Mouse (Mus musculus): ENCODE data around the gene Slc16a6. TPM values are rescaled to one million over a fixed set of nuclear protein-coding genes. Genes with fewer than 3 reads are reported as not detected.
A peak's percentile ranks its signal among the peaks of the same experiment; 100 is the strongest.

Slc16a6 gene
- polyA plus RNA-seq, 1 experiment from 2014 or later = 5.4 TPM

DNA sequence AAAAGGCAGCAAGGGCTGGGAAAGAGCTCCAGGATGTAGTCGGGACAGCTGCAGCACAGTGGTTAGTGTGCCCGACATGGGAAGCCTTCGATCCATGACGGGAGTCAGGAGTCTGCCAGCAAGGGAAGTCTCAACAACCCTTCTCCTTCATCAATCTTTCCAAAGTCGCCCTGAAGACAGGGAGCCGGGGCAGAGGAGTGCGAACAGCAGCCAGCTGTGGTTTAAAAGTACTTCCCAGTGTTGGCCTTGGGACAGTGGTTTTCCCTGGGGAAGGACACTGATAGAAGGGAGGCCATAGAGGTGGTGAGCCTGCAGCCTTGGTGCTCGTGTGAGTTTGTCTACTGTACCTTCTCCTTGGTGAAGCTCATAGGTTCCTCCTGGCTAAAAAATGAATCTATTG, 6.4 kb downstream of the Slc16a6 start:
- Histone ChIP-seq H3K4me2 (no peak overlapping the region), H3K4me3 (replicated peaks) (no peak overlapping the region), H3K27me3 (0 out of 2 replicates have a peak, but pooled peaks cover 15% of the 10 kb centered on the region), H3K36me3 (replicated peaks) (no peaks in the 10 kb centered on the region), H3K4me1 (peaks cover 8% of the 10 kb centered on the region; the same call in 1 of the 2 replicates), H3K9ac (no peak overlapping the region), H3K27ac (no peak overlapping the region), H3K9me3 (no peaks in the 10 kb centered on the region)
- ATAC-seq (ENCODE audit: low FRiP score) = no peak
- 89% methylated on average over 8 of the region's 8 CpGs for WGBS

DNA sequence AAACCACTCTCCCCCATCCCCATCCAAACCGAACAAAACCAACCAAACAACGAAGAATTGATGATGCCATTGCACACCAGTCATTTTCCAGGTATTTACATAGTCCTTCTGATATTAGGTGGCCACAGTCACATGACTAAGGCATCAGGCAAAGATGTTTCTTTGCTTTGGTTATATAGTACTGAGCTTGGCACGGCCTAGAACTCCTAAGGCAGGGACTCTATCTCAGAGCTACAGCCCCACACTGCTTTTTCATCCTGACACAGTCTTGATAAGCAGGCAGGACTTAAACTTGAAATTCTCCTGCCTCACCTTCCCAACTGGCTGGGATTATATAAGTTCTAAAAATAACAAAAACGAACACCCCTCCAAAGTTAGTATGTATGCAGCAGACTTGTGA, 8.3 kb downstream of the Slc16a6 start:
- Histone ChIP-seq H3K27ac (no peak overlapping the region), H3K4me3 (replicated peaks) (no peak overlapping the region), H3K27me3 (0 out of 2 replicates have a peak, but pooled peaks cover 5% of the 10 kb centered on the region), H3K9ac (no peak overlapping the region), H3K4me2 (no peak overlapping the region), H3K36me3 (replicated peaks) (no peaks in the 10 kb centered on the region), H3K9me3 (no peaks in the 10 kb centered on the region), H3K4me1 (no peaks in the 10 kb centered on the region)
- no peak for ATAC-seq (ENCODE audit: low FRiP score)
- 89% methylated on average over 4 of the region's 4 CpGs for WGBS

DNA sequence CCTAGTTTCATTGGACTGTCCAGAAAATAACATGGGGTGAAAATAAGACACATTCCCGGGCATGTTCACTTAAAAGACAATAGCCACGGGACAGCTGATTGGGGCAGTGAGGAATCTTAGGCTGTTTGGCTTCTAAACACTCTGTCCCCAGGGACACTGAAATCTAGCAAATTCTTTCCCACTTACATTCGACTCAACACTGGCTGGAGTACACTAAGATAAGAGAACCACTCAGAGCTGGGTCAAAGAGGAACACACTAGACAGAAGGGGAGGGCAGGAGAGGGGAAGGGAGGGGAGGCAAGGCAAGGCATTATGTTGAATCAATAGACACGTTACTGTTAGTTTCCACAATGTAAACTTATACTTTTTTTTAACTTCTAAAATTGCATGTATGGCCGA, 12.8 kb downstream of the Slc16a6 start:
- H3K27me3 ChIP-seq = no peaks in the 10 kb centered on the region
- H3K4me2 ChIP-seq = no peak overlapping the region
- no peaks in the 10 kb centered on the region for H3K4me1 ChIP-seq
- H3K36me3 ChIP-seq (replicated peaks) = no peaks in the 10 kb centered on the region; the same call in 1 of the 2 replicates
- no peaks in the 10 kb centered on the region for H3K9me3 ChIP-seq
- H3K4me3 ChIP-seq (replicated peaks) = no peak overlapping the region
- no peak overlapping the region for H3K27ac ChIP-seq
- no peak overlapping the region for H3K9ac ChIP-seq
- 82% methylated on average over 5 of the region's 5 CpGs for WGBS
- no peak for ATAC-seq (ENCODE audit: low FRiP score)

DNA sequence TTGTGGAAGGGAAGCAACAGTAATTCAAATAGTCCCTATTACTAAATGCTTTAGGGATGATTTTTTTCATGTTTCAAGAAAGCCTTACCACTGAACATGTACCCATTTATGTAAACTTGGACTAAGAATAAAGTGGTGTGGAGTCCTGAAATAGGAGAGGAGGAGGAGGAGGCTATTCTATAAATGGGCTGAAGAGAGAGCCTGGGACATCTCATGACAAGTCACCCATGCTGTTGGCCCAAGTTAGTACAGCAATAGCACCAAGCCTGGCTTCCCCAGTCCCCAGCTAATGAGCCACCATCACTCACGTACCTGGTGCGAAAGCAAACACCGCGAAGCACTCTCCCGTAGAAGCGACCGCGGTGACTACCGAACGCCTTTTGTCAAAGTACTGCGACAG, 15.2 kb downstream of the Slc16a6 start:
- WGBS = 96% methylated on average over 11 of the region's 11 CpGs

DNA sequence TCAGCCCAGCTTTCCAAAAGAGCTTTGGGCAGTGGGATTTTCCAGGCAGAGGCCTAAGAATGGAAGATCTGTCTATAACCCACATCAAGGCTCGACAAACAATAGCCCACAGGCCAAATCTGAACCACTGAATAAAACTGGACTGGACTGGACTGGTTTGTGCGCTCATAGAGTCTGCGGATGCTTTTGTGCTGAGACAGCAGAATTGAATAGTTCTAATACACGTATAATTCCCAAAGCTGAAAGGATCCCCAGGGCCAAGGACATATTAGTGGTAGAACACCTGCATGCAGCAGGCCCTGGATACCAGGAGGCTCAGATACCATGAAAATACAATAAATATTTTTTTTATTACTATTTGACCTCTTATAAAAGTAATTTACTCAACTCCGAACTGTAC, 17.1 kb downstream of the Slc16a6 start:
- Histone ChIP-seq H3K27me3 (no peaks in the 10 kb centered on the region), H3K4me1 (no peaks in the 10 kb centered on the region), H3K4me3 (replicated peaks) (no peak overlapping the region), H3K9ac (no peak overlapping the region), H3K9me3 (no peaks in the 10 kb centered on the region), H3K27ac (no peak overlapping the region), H3K36me3 (replicated peaks) (no peaks in the 10 kb centered on the region; the same call in 1 of the 2 replicates), H3K4me2 (no peak overlapping the region)
- 87% methylated on average over 5 of the region's 5 CpGs for WGBS
- ATAC-seq (ENCODE audit: low FRiP score) = no peak

More for the DNA sequence above, 15.2 kb downstream of the Slc16a6 start:
- no peaks in the 10 kb centered on the region for H3K27me3 ChIP-seq
- ATAC-seq (ENCODE audit: low FRiP score) = no peak
- H3K9me3 ChIP-seq = no peaks in the 10 kb centered on the region
- H3K9ac ChIP-seq = no peak overlapping the region
- no peak overlapping the region for H3K27ac ChIP-seq
- H3K36me3 ChIP-seq (replicated peaks) = no peaks in the 10 kb centered on the region; the same call in 1 of the 2 replicates
- no peak overlapping the region for H3K4me3 ChIP-seq (replicated peaks)
- H3K4me2 ChIP-seq = no peak overlapping the region
- no peaks in the 10 kb centered on the region for H3K4me1 ChIP-seq

DNA sequence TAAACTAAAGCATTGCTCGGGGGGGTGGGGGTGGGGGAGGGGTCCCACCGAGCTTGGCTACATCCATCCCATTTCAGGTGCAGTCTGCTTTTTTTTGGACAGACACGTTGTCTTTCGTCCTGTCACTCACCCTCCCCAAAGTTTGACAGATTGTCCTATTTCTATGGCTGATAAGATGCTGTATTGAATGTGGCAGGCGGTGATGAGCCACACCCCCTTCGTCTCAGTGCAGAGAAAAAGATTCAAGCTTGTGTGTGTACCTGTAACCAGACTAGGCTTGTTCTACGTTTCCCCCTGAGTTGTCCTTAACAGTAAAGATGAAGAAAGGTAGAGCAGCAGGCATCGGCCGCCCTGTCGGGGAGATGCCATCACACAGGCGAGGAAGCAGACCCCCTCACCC, 22.2 kb downstream of the Slc16a6 start:
- Histone ChIP-seq H3K9ac (no peak overlapping the region), H3K4me1 (no peaks in the 10 kb centered on the region)
- ATAC-seq (ENCODE audit: low FRiP score) = no peak

DNA sequence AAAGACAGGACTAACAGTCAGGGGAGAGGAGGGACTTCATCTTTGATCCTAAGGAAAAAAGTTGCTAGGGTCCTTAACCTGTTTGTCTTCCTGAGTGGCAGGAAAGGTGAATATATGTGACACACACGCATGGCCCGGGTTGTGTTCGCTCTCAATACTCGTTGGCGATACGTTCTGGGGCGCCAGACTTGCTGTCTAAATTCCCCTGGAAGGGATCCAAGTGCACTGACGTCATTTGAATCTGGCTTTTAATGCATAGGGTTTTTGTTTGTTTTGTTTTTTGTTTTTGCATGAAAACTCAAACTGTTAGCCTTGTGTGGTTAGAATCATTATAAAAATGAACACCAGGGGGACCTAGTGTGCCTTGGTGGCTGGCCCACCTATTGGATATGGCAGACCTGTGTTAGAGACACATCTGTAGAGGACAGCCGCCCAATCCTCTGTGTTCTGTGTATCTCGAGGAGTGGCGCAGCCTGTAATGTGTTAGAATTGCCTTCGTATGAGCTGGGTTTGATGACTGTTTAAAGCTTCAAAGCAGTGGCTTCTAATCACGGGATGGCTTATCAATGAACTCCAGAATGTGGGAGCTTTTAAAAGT, 27.9 kb downstream of the Slc16a6 start:
- no peak overlapping the region for H3K27ac ChIP-seq
- H3K4me1 ChIP-seq = no peaks in the 10 kb centered on the region
- whole genome bisulfite sequencing = 54% methylated on average over 13 of the region's 13 CpGs
- H3K4me2 ChIP-seq = no peak overlapping the region
- H3K4me3 ChIP-seq (replicated peaks) = no peak overlapping the region
- peak; percentile 55; the same call in 1 of the 2 replicates for ATAC-seq (ENCODE audit: low FRiP score)
- H3K9me3 ChIP-seq = no peaks in the 10 kb centered on the region
- H3K27me3 ChIP-seq = peaks cover 4% of the 10 kb centered on the region
- H3K9ac ChIP-seq = no peak overlapping the region
- H3K36me3 ChIP-seq (replicated peaks) = no peaks in the 10 kb centered on the region

More for the DNA sequence above, 22.2 kb downstream of the Slc16a6 start:
- no peaks in the 10 kb centered on the region for H3K36me3 ChIP-seq (replicated peaks)
- no peak overlapping the region for H3K27ac ChIP-seq
- 83% methylated on average over 11 of the region's 11 CpGs for WGBS
- no peaks in the 10 kb centered on the region for H3K27me3 ChIP-seq
- H3K4me3 ChIP-seq (replicated peaks) = no peak overlapping the region
- H3K9me3 ChIP-seq = no peaks in the 10 kb centered on the region
- no peak overlapping the region for H3K4me2 ChIP-seq

DNA sequence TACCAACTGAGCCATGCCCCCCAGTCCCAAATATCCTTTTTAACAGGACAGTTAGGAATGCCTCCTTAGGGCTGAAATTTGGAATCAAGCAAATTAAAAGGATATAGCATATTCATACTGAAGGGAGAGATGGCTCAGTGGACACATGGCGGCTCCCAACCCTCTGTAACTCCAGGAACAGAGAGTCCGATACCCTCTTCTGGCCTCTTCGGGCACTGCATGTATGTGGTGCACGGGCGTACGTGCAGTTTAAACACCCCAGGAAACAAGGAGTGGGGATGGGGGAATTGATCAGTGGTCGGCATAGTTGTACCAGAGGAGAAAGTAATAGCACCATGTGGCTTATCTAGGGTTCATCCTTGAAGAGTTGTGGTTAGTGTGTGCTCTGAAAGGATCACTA, 28.8 kb downstream of the Slc16a6 start:
- no peaks in the 10 kb centered on the region for H3K9me3 ChIP-seq
- no peaks in the 10 kb centered on the region for H3K36me3 ChIP-seq (replicated peaks)
- H3K4me2 ChIP-seq = no peak overlapping the region
- ATAC-seq (ENCODE audit: low FRiP score) = no peak
- no peak overlapping the region for H3K27ac ChIP-seq
- H3K4me1 ChIP-seq = peaks cover 8% of the 10 kb centered on the region; the same call in 1 of the 2 replicates
- H3K9ac ChIP-seq = no peak overlapping the region
- 43% methylated on average over 7 of the region's 7 CpGs for WGBS
- H3K27me3 ChIP-seq = peaks cover 7% of the 10 kb centered on the region
- no peak overlapping the region for H3K4me3 ChIP-seq (replicated peaks)

DNA sequence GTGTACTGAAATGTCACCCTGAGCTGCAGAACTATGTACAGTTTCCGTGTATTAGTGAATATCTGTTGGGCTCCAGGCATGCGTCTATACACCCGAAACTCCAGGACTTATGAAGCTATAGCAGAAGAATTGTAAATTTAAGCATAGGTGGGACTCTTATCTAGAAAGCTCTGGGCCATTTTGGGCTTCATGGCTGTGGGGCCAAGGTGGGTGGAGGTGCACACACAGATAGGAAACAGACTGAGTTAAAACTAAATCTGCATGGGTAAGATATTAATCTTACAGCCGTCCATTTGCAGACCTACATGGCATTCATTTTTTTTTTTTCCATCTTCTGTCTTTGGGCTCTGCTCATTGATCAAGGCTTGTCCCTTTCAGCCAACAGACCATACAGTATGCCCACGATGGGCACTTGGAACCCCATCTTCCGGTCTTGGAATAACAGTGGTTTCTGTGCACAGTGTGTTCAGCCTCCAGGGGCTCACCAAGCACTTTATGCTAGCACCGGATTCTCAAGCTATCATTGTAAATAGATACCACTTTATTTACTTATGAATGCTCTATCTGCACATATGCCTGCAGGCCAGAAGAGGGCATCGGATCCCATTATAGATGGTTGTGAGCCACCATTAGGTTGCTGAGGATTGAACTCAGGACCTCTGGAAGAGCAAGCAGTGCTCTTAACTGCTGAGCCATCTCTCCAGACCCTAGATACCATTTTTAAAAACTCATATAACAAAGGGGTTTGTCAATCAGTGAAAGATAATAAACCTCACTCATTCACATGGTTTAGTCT, 29.7 kb downstream of the Slc16a6 start:
- no peak overlapping the region for H3K4me3 ChIP-seq (replicated peaks)
- H3K27me3 ChIP-seq = peaks cover 7% of the 10 kb centered on the region
- H3K4me1 ChIP-seq = peaks cover 13% of the 10 kb centered on the region
- no peak overlapping the region for H3K4me2 ChIP-seq
- H3K9ac ChIP-seq = no peak overlapping the region
- H3K27ac ChIP-seq = no peak overlapping the region
- H3K9me3 ChIP-seq = no peaks in the 10 kb centered on the region
- WGBS = 92% methylated on average over 8 of the region's 8 CpGs
- no peak for ATAC-seq (ENCODE audit: low FRiP score)
- no peaks in the 10 kb centered on the region for H3K36me3 ChIP-seq (replicated peaks)

DNA sequence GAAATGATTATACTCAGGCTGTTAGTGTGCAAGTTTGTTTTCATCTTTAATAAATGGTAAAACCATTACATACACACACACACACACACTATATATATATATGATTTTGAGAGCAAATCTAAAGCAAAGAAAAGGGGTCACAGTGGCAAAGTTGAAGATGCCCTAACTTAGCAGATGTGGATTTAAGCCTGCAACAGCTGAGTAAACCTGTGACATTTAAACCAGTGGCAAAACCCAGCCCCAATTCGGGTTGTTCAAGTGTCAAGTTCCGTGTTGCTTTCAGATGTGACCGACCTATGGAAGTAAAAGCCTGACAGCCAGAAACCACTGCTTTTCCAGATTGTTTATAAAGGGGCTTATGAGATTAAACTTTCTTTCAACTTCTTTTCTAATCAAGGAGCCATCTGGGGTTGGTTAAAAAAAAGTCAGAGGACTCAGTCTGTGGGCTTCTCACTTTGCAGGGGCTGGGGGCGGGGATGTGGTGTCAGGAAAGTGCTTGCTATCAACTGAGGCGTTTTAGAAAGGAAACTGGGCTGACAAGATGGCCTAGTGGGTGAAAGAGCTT, 31.1 kb downstream of the Slc16a6 start:
- ATAC-seq (ENCODE audit: low FRiP score) = no peak
- 0 out of 2 replicates have a peak, but pooled peaks cover 8% of the 10 kb centered on the region for H3K36me3 ChIP-seq (replicated peaks)

DNA sequence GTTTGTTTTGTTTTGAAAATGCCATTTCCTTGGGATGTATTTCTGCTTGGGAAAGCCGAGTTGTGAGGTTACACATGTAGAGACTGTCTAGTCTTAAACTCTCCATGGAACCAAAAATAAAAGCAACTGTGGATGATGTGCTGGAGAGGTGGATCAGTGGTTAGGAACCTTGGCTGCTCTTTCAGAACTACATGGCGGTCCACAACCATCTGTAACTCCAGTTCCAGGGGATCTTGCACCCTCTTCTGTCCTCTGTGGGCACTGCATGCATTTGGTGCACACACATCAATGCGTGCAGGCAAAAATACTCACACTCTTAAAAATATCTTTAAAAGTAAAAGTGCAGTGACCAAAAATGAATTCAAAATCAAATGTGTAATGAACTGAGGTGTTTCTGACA, 32.3 kb downstream of the Slc16a6 start:
- WGBS = 46% methylated on average over 3 of the region's 3 CpGs

More for the DNA sequence above, 31.1 kb downstream of the Slc16a6 start:
- no peak overlapping the region for H3K9ac ChIP-seq
- H3K4me3 ChIP-seq (replicated peaks) = no peak overlapping the region
- peaks cover 7% of the 10 kb centered on the region for H3K27me3 ChIP-seq
- peaks cover 13% of the 10 kb centered on the region for H3K4me1 ChIP-seq
- H3K27ac ChIP-seq = no peak overlapping the region
- WGBS = 60% methylated on average over 5 of the region's 5 CpGs
- no peaks in the 10 kb centered on the region for H3K9me3 ChIP-seq
- no peak overlapping the region for H3K4me2 ChIP-seq

DNA sequence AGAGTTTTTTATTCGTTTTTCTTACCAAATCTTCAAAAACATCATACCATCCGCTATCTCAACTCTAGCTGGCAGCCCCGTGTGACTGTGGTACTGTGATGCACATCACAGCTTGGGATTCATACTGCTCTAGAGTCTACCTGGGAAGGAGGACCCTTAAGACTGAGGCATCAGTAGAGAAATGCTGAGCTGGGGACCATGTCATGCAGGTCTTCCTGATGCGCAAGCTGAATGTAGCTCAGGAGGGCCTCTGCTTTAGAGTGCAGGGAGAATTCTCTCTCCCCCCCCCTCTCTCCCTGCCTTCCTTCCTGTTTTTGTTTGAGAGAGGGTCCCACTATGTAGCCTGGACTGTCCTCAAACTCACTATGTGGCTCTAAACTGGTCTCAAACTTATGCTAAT, 32.8 kb downstream of the Slc16a6 start:
- Histone ChIP-seq H3K27ac (no peak overlapping the region), H3K9ac (no peak overlapping the region), H3K4me2 (peak overlapping the region; percentile 74), H3K9me3 (no peaks in the 10 kb centered on the region), H3K27me3 (peaks cover 7% of the 10 kb centered on the region), H3K36me3 (replicated peaks) (peaks cover 23% of the 10 kb centered on the region), H3K4me3 (replicated peaks) (no peak overlapping the region), H3K4me1 (peaks cover 13% of the 10 kb centered on the region)
- ATAC-seq (ENCODE audit: low FRiP score) = no peak
- WGBS = 66% methylated on average over 4 of the region's 4 CpGs

More for the DNA sequence above, 32.3 kb downstream of the Slc16a6 start:
- H3K27me3 ChIP-seq = peaks cover 7% of the 10 kb centered on the region
- H3K9me3 ChIP-seq = no peaks in the 10 kb centered on the region
- no peak overlapping the region for H3K4me3 ChIP-seq (replicated peaks)
- no peak overlapping the region for H3K4me2 ChIP-seq
- ATAC-seq (ENCODE audit: low FRiP score) = no peak
- no peak overlapping the region for H3K27ac ChIP-seq
- peaks cover 19% of the 10 kb centered on the region; the same call in 1 of the 2 replicates for H3K36me3 ChIP-seq (replicated peaks)
- H3K9ac ChIP-seq = no peak overlapping the region
- H3K4me1 ChIP-seq = peaks cover 13% of the 10 kb centered on the region

Data from forebrain, embryonic 12.5 days (tissue).